Mouse (Mus musculus) limb, embryonic 13.5 days (tissue): Measurements from ENCODE around the gene Appbp2. TPM values are rescaled to one million over a fixed set of nuclear protein-coding genes. Genes with fewer than 3 reads are reported as not detected.

Experiments used
- ATAC-seq: fragments of 200-750 bp; cut with Nextera tagmentation; 2 replicates; pipeline ENCODE4 v1.8.0; 2017; ENCODE audit warnings: low read depth, moderate number of reproducible peaks, moderate TSS enrichment; ENCODE audit not compliant: low FRiP score
- H3K27ac ChIP-seq: fragments of 300-500 bp; sonication (generic); 2 replicates; pipeline ENCODE4 v1.5.1; 2015; ENCODE audit warnings: inconsistent platforms, mild to moderate bottlenecking, moderate library complexity
- H3K27me3 ChIP-seq: fragments of 300-500 bp; sonication (generic); 2 replicates; pipeline ENCODE4 v1.6.1; 2015; ENCODE audit warnings: mild to moderate bottlenecking, inconsistent platforms
- H3K36me3 ChIP-seq: fragments of 300-500 bp; sonication (generic); 2 replicates; pipeline ENCODE4 v1.6.1; 2015; ENCODE audit warnings: inconsistent platforms, mild to moderate bottlenecking, moderate library complexity
- H3K4me1 ChIP-seq: fragments of 300-500 bp; sonication (generic); 2 replicates; pipeline ENCODE4 v1.6.1; 2015; ENCODE audit warnings: inconsistent platforms
- H3K4me2 ChIP-seq: fragments of 300-500 bp; sonication (generic); replicated peaks from 2 replicates; pipeline ENCODE4 v1.6.1; 2015; ENCODE audit warnings: inconsistent platforms, mild to moderate bottlenecking, moderate library complexity
- H3K4me3 ChIP-seq: fragments of 300-500 bp; sonication (generic); 2 replicates; pipeline ENCODE4 v1.5.1; 2015; ENCODE audit warnings: moderate library complexity, mild to moderate bottlenecking, inconsistent platforms
- H3K9ac ChIP-seq: fragments of 300-500 bp; sonication (generic); 2 replicates; pipeline ENCODE4 v1.6.1; 2015; ENCODE audit warnings: mild to moderate bottlenecking, inconsistent platforms
- H3K9me3 ChIP-seq: fragments of 300-500 bp; sonication (generic); 2 replicates; pipeline ENCODE4 v1.6.1; 2016; ENCODE audit warnings: inconsistent platforms
- WGBS: fragments of 180-500 bp; shearing (Covaris S2); methylation state at CpG from one replicate; pipeline ENCODE4 v1.1.7; 2015; 5-methylcytosine and 5-hydroxymethylcytosine counted together
- polyA plus RNA-seq: library from polyadenylated mRNA; unstranded; fragments of >200 nt; fragmentation: Nextera tagmentation; extraction: Ambion mirVana; gene quantifications from 2 replicates; pipeline ENCODE4 v1.2.1, GENCODE M21; 2015

Gene Appbp2
- polyA plus RNA-seq, 1 experiment from 2014 or later, result 44.9 TPM

DNA sequence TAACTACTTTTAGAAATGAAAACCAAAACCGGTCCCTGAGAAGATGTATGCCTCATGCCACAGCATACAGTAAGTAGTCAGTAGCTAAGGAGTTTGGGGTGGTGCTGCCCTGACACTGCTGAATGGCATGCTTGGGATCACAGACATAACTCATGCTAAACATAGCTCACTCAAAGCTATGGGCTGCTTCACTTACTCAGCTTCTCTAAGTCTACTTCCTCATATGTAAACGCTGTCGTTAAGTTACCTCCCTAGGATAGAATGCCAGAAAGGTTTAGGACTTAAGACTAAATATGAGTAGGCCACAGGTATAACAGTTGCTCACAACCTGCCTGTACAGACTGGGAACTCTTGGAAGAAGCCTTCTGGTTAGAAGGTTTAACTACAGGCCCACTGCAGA lies 20.3 kb downstream of the Appbp2 start:
- H3K27ac ChIP-seq, result no peak overlapping the region
- no peak overlapping the region for H3K4me3 ChIP-seq
- no peak for ATAC-seq
- H3K9ac ChIP-seq, result no peak overlapping the region
- H3K9me3 ChIP-seq, result no peaks in the 10 kb centered on the region
- peaks cover 59% of the 10 kb centered on the region for H3K36me3 ChIP-seq
- no peaks in the 10 kb centered on the region for H3K27me3 ChIP-seq
- WGBS, result 95% methylated on average over 3 of the region's 3 CpGs
- no peak overlapping the region for H3K4me2 ChIP-seq
- H3K4me1 ChIP-seq, result no peaks in the 10 kb centered on the region

DNA sequence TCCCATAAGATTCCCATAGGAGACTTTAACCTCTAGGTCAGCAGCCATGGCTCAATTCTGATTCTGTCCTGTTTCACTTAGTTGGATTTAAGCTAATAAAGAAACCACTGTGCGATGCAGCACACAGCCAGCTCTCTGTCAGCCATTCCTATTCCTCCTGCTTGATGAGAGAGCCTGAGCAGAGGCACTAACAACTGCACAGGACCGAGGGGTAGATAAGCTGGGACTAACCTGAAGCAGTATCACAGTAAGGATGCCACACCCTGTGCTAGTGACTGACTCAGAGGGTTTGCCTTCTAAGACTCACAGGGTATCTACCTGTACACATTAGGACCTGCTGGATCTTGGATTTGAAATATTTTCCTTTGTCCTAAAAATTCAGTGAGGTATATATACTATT lies 21.7 kb downstream of the Appbp2 start:
- 93% methylated on average over 2 of the region's 2 CpGs for WGBS
- Histone ChIP-seq H3K27ac (no peak overlapping the region), H3K9ac (no peak overlapping the region), H3K4me2 (no peak overlapping the region), H3K9me3 (no peaks in the 10 kb centered on the region), H3K36me3 (peaks cover 71% of the 10 kb centered on the region), H3K4me1 (no peaks in the 10 kb centered on the region), H3K4me3 (no peak overlapping the region), H3K27me3 (no peaks in the 10 kb centered on the region)
- ATAC-seq, result no peak

DNA sequence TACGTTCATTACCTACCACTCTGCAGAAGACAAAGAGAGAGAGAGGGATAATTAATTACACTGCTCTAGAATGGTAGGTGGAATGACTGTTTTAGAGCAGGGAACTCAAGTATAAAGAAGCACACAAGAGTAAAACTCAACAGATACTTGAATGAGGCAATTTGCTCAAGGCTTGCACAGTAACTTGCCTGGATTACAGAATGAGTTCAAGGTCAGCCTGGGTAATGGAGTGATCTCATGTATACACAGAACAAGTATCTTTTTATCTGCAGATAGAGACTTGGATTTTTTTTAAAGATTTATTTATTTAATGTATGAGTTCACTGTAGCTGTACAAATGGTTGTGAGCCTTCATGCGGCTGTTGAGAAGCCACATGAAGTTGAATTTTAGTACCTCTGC lies 23.8 kb downstream of the Appbp2 start:
- ATAC-seq, result no peak
- no peak overlapping the region for H3K4me3 ChIP-seq
- H3K9ac ChIP-seq, result no peak overlapping the region
- 96% methylated on average over 2 of the region's 2 CpGs for WGBS
- H3K9me3 ChIP-seq, result no peaks in the 10 kb centered on the region
- H3K27ac ChIP-seq, result no peak overlapping the region
- no peaks in the 10 kb centered on the region for H3K27me3 ChIP-seq
- H3K4me2 ChIP-seq, result no peak overlapping the region
- peaks cover 87% of the 10 kb centered on the region for H3K36me3 ChIP-seq
- no peaks in the 10 kb centered on the region for H3K4me1 ChIP-seq

DNA sequence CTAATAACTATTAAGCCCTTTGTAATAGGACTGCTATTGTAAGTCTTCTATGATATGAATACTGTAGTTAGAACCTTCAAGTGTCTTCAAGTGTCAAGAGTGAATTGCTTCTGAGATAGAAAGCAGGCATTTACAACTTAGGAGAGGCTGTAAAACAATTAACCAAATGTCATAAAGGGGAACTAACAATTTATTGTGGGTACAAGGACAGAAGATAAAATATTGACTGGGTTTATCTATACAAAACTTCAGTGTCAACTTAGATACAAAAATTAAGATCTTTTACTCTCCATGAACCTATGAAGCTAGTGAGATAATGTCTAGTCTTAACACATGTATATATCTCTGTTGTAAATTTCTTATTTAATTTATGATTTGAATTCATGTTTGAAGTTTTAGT lies 28.7 kb downstream of the Appbp2 start:
- Histone ChIP-seq H3K36me3 (peaks cover 84% of the 10 kb centered on the region), H3K4me3 (no peak overlapping the region), H3K27ac (no peak overlapping the region), H3K4me1 (no peaks in the 10 kb centered on the region), H3K27me3 (no peaks in the 10 kb centered on the region), H3K4me2 (no peak overlapping the region), H3K9ac (no peak overlapping the region), H3K9me3 (no peaks in the 10 kb centered on the region)
- ATAC-seq, result no peak

DNA sequence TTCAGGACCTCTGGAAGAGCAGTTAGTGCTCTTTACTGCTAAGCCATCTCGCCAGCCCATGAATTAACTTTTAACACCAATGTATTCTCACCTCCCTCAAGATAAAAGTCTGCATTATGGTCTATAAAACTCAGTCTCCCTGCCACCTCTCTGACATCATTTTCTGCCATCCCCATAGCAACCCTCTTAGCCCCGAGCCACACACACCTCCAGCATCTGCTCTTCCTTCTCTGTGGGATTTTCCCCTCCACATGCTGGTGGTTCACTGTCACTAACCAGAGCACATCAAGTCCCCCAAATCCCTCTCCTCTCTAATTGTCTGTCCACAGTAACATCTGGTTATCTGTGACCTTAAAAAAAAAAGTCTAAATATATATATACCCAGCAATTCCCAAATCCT lies 36.0 kb downstream of the Appbp2 start:
- H3K9ac ChIP-seq, result no peak overlapping the region
- no peak for ATAC-seq
- H3K27me3 ChIP-seq, result no peaks in the 10 kb centered on the region
- H3K9me3 ChIP-seq, result no peaks in the 10 kb centered on the region
- no peak overlapping the region for H3K4me2 ChIP-seq
- no peaks in the 10 kb centered on the region for H3K4me1 ChIP-seq
- H3K4me3 ChIP-seq, result no peak overlapping the region
- H3K36me3 ChIP-seq, result peaks cover 92% of the 10 kb centered on the region
- WGBS, result 79% methylated on average over 2 of the region's 2 CpGs
- no peak overlapping the region for H3K27ac ChIP-seq

DNA sequence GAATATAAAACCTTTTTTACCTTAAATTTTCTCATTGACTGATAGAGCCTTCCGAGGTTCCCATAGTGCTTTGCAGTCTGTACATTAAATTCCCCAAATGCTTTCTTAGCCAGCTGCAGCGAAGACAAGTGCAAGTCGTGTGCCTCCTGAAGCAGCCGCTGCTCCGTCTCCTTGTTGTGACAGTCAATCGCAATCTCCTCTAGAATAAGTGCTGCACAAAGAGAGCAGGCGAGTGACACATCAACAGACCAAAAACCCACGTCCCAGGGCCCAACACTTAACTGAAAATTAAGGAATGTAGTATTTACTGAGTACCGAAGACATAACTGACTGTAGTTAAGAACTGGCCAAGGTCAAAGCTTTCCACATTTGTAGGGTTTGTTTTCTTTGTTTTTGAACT lies 38.9 kb downstream of the Appbp2 start:
- H3K4me3 ChIP-seq, result no peak overlapping the region

DNA sequence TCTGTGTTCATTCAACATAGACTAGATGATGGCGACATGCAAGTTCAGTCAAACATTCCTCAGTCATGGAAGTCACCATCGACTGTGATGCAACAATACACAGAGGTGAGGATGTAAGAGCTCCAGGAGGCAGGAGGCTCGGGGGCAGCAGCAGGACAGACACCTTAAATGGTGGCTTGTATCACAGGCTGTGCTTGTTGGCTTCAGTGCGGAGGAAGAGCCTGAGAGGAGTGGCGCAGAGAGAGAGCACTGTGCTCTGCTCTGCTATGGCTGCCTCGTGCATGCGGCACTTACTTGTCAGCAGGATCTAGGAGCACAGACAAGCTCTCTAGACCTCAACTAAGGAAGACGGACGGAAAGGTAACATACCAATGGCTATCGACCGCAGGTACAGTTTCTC lies 40.7 kb downstream of the Appbp2 start:
- Histone ChIP-seq H3K4me1 (no peaks in the 10 kb centered on the region), H3K4me3 (no peak overlapping the region), H3K4me2 (no peak overlapping the region), H3K27ac (no peak overlapping the region), H3K27me3 (no peaks in the 10 kb centered on the region), H3K9me3 (no peaks in the 10 kb centered on the region), H3K9ac (no peak overlapping the region), H3K36me3 (peaks cover 93% of the 10 kb centered on the region)
- 95% methylated on average over 11 of the region's 11 CpGs for WGBS
- no peak for ATAC-seq

More for the DNA sequence above, 38.9 kb downstream of the Appbp2 start:
- Histone ChIP-seq H3K9ac (no peak overlapping the region), H3K9me3 (no peaks in the 10 kb centered on the region), H3K4me2 (no peak overlapping the region), H3K27ac (no peak overlapping the region), H3K27me3 (no peaks in the 10 kb centered on the region), H3K36me3 (peaks cover 92% of the 10 kb centered on the region), H3K4me1 (no peaks in the 10 kb centered on the region)
- no peak for ATAC-seq
- WGBS, result 92% methylated on average over 9 of the region's 9 CpGs

DNA sequence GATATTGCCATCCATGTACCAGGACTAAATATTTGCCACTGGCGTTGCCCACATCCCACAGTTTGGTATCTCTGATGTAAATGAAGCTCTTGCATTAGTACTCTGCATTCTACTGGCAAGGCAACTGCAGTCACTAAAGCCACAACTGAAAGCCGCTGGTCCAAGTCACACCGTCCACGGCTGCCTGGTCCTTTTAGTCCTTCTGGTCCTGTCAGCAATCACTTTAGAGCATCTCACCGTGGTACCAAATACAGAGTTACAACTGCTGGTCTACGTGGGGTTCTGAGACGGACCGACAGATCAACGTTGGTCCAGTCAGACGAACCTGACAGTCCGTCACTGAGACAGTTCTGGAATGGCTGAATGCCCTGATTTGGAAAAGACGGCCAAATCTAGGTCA lies 44.2 kb downstream of the Appbp2 start:
- ATAC-seq, result no peak

DNA sequence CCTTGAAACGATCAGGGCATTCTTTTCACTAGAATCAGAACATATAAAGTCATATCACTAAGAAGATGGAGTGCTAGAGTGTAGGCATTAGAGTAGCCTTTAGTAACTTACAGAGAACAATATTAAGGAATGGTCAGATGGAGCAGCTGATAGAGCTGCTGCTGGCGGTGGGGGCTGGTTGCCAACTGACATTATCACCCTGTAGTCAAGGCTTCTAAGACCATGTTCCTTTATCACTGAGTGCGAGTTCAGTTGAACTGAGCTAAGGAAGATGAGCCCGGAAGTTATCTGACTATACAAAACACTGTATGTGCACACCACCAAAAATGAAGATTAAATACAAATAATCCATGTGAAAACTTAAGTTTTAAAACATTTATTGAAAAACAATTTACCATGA lies 45.8 kb downstream of the Appbp2 start:
- Histone ChIP-seq H3K27me3 (no peaks in the 10 kb centered on the region), H3K27ac (no peak overlapping the region), H3K9ac (no peak overlapping the region), H3K36me3 (peaks cover 58% of the 10 kb centered on the region), H3K4me2 (no peak overlapping the region), H3K9me3 (no peaks in the 10 kb centered on the region), H3K4me3 (no peak overlapping the region), H3K4me1 (no peaks in the 10 kb centered on the region)
- WGBS, result 91% methylated on average over 4 of the region's 4 CpGs
- no peak for ATAC-seq

More for the DNA sequence above, 44.2 kb downstream of the Appbp2 start:
- Histone ChIP-seq H3K27ac (no peak overlapping the region), H3K4me2 (no peak overlapping the region), H3K36me3 (peaks cover 74% of the 10 kb centered on the region), H3K4me1 (no peaks in the 10 kb centered on the region), H3K27me3 (no peaks in the 10 kb centered on the region), H3K9ac (no peak overlapping the region), H3K4me3 (no peak overlapping the region), H3K9me3 (no peaks in the 10 kb centered on the region)
- 93% methylated on average over 12 of the region's 12 CpGs for WGBS

DNA sequence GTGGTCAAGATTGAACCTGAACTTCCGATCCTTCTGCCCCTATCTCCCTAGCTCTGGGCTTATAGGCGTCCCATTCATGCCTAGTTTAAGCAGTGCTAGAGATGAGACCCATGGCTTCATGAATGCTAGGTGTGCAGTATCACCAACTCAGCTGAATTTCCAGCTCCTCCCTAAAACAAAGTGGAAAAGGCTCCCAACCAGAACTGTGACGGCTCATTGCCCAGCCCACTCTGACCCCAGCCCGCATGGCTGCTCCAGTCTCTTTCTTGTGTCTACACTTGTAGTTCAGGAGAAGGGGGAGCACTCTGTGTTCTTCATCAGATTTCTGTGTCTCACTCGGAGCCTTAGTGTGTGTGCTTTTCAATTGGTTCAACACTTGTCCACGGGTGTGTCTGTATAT lies 50.1 kb downstream of the Appbp2 start:
- WGBS, result 93% methylated on average over 6 of the region's 6 CpGs
- no peak overlapping the region for H3K9ac ChIP-seq
- H3K9me3 ChIP-seq, result no peaks in the 10 kb centered on the region
- ATAC-seq, result no peak
- no peak overlapping the region for H3K27ac ChIP-seq
- H3K27me3 ChIP-seq, result no peaks in the 10 kb centered on the region
- no peak overlapping the region for H3K4me3 ChIP-seq
- H3K36me3 ChIP-seq, result peaks cover 17% of the 10 kb centered on the region
- H3K4me2 ChIP-seq, result no peak overlapping the region
- H3K4me1 ChIP-seq, result peaks cover 3% of the 10 kb centered on the region; the same call in 1 of the 2 replicates

DNA sequence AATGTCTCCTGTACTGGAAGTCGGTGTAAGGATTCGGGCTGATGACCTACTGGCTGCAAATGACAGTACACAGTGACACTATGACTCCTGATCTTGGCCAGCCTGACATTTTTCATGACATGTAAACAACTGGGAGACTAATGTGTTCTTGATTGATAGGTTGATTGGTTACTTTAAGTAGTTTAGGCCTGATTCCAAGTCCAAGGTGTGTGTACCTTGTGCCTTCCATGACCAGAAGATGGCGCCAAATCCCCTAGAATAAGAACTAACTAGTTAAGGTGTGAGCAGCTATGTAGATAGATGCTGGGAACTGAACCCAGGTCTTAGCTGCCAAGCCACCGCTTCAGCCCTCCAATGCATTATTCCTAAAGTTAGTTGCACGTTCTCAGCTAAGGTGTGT lies 50.8 kb downstream of the Appbp2 start:
- H3K4me3 ChIP-seq, result no peak overlapping the region
- H3K36me3 ChIP-seq, result peaks cover 10% of the 10 kb centered on the region
- H3K9me3 ChIP-seq, result no peaks in the 10 kb centered on the region
- peaks cover 3% of the 10 kb centered on the region; the same call in 1 of the 2 replicates for H3K4me1 ChIP-seq
- no peak for ATAC-seq
- H3K9ac ChIP-seq, result no peak overlapping the region
- no peak overlapping the region for H3K4me2 ChIP-seq
- no peaks in the 10 kb centered on the region for H3K27me3 ChIP-seq
- 69% methylated on average over 5 of the region's 5 CpGs for WGBS
- no peak overlapping the region for H3K27ac ChIP-seq

DNA sequence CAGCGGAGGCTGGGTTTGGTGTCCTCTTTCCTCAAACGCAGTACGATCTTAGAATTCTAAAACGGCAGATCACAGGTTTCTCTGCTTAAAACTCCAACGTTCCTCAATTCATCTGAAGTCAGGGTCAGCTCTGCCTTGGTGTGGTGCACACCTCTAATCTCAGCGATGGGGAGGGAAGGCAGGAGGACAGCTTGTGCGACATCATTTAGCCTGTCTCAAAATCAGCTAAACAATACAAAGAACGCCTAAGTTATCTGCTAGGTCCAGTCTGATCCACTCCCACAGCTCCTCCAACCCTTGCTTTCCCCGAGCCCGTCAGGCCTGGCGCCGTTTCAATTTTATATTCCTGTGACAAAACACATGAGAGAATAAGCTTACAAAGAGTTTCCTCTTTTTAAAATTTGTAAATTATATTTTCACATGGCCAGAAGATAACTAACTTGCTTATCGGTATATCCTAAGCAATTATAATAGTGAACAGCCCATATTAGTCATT lies 51.6 kb downstream of the Appbp2 start:
- peak overlapping the region; percentile 43 for H3K4me3 ChIP-seq
- H3K27me3 ChIP-seq, result no peaks in the 10 kb centered on the region
- peaks cover 3% of the 10 kb centered on the region; the same call in 1 of the 2 replicates for H3K4me1 ChIP-seq
- peaks cover 2% of the 10 kb centered on the region; the same call in 1 of the 2 replicates for H3K36me3 ChIP-seq
- H3K27ac ChIP-seq, result peak overlapping the region; percentile 69; the same call in 1 of the 2 replicates
- H3K9me3 ChIP-seq, result no peaks in the 10 kb centered on the region
- H3K9ac ChIP-seq, result peak overlapping the region; percentile 59
- peak; percentile 34; the same call in 1 of the 2 replicates for ATAC-seq
- 22% methylated on average over 13 of the region's 13 CpGs for WGBS
- H3K4me2 ChIP-seq, result peak overlapping the region; percentile 69

DNA sequence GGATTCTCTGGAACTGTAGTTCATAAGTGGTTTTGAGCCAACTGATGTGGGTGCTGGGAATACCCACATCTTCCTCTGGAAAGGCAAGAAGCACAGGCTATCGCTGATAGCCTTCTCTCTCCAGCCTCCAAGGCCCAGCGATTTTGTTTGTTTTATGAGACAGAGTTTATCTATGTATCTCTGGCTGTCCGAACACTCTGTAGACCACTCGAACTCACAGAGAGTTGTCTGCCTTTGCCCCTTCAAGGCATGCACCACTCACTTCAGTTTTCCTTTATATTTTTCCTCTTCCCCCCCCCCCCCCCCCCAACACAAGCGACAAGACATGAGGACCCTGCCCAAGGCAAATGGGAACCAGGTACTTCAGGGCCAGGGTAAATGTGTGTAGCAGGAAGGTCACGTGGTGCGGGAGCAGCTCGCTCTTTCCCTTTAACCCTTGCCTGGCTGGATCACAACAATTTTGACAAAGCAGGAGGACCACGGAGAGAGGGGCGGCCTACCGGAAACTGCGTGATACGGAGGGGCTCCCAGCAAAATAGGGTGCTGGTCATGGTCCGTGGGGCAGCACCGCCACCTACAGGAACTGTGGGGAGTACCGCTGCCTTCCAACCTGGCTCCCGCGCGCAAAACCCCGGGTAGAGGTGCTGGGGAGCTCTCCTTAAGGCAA lies 52.2 kb downstream of the Appbp2 start:
- Histone ChIP-seq H3K4me3 (peak overlapping the region; percentile 43), H3K4me2 (peak overlapping the region; percentile 69), H3K4me1 (peaks cover 3% of the 10 kb centered on the region; the same call in 1 of the 2 replicates), H3K27me3 (no peaks in the 10 kb centered on the region), H3K9me3 (no peaks in the 10 kb centered on the region), H3K9ac (peak overlapping the region; percentile 59), H3K36me3 (no peaks in the 10 kb centered on the region), H3K27ac (peak overlapping the region; percentile 69; the same call in 1 of the 2 replicates)
- WGBS, result 6% methylated on average over 20 of the region's 20 CpGs
- ATAC-seq, result peak; percentile 93
